Mouse (Mus musculus) urinary bladder, postnatal 36 days (tissue): ENCODE results near the gene Gm8297.
"Not testable (repeated sequence)": the region's sequence is repeated elsewhere in the genome, so short reads cannot be mapped to it uniquely, and the experiment has no call there.

Experiments used
- DNase-seq, 2 experiments: peaks; one replicate each; pipeline ENCODE4 v3.0.0; 2022; ENCODE audit warnings: low spot score in 2 of 2, mixed read lengths in 1 of 2

The Gm8297 gene

GRCm38 (mm10) chr14:4983635-4984034 lies at the start of gene Gm8297:
Gene Gm8297 (plus strand): TSS chr14:4983935.
- DNase-seq: not testable (repeated sequence)

GRCm38 (mm10) chr14:5015591-5015990 lies 31.9 kb downstream of the Gm8297 start, which contains the start of gene Gm3298:
Gene Gm3298 (plus strand): TSS chr14:5015891.
- DNase-seq: not testable (repeated sequence)
